Mouse (Mus musculus): ENCODE results near the gene Kcnh4.

Kcnh4 gene

DNA sequence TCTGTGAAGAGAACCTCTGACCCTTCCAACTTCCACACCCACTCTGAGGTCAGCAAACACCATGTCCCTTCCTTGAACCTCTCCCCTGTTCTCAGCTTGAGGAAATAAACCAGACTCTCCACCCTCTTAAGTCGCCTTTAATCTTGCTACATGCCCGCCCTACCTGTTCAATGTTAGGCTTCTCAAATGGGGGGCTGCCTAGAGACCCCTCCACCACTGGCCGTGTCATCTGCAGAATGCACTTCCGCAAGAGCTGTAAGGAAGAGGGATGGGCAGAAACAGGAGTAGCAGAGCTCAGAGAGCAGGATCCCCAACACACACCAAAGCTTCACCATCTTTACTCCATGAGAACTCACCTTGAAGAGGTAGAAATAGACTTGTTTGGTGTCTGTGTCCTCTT lies 48.8 kb downstream of the Kcnh4 start:
- DNase-seq (ENCODE audit: extremely low spot score), result no peak

DNA sequence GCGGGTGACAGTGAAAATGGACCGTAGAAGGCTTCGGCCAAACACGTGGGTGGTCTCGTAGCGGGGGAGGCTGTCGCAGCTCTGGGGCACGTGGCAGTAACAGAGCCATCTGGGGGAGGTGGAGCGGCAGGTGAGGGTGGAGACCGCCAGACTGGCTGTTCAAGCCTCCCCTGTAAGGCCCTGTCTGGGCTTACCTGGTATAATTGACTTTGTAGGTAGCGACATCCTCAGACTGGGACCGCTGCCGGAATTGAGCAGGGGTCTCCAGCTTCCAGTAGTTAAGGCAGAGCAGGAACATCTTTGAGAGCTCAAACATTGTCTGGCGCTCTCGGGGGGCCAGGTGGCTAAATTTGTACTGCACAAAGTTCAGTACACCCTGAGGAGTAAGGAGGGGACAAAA lies 49.2 kb downstream of the Kcnh4 start:
- no peak for DNase-seq (ENCODE audit: extremely low spot score)

DNA sequence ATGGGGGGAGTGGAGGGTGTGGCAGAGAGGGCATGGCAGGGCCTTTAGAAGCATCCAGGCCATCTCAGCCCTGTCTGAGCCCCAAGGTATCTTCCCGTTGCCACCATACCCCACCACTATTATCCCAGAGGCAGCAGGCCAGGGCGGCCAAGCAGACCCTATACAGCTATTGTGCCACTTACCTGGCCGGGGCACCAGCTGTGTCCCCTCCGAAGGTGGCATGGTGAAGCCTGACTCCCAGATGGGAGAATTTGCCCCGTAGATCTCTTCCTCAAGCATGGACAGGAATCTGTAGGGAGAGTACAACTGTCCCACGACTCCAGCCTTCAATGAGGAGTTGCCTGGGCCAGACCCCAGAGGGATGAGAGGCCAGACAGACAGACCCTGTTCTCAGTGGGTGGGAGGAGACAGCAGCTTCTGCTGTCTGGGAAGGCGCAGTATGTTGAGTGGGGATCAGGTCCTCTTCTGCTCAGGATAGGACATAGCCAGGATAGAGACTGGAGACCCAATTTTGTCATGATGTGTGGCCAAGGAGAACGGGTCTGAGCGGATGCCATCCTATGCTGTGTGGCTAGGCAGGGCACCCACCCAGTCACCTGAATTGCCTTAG lies 50.4 kb downstream of the Kcnh4 start:
- DNase-seq (ENCODE audit: extremely low spot score), result no peak

DNA sequence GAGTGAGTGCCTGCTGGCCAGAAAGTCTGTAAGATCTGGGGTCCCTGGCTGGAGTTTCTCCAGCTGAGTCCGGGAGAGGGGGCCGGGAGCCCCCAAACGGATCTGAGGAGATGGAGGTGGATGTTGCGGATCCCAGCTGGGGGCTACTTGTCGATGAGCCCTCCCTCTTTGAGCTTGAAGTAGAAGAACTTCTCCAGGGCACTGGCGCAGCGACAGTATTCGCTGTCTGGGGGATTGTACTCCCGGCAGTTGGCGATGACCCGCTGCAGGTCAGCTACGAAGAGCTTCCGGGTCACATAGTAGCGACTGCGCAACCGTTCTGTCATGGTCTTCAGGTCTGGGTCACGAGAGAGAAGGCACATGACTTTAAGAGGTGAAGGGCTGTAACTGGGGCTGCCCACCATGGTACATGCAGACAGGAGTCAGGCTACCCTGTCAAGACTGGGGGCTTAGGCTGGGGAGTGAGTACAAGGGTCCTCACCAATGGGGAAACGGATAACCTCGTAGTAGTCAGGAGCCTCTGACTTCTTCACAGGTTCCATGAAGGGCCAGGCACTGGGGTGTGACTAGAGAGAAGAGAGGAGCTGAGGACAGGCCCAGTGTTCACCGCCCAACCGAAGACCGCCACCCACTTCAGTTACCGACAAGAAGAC lies 54.5 kb downstream of the Kcnh4 start:
- DNase-seq (ENCODE audit: extremely low spot score), result no peak

DNA sequence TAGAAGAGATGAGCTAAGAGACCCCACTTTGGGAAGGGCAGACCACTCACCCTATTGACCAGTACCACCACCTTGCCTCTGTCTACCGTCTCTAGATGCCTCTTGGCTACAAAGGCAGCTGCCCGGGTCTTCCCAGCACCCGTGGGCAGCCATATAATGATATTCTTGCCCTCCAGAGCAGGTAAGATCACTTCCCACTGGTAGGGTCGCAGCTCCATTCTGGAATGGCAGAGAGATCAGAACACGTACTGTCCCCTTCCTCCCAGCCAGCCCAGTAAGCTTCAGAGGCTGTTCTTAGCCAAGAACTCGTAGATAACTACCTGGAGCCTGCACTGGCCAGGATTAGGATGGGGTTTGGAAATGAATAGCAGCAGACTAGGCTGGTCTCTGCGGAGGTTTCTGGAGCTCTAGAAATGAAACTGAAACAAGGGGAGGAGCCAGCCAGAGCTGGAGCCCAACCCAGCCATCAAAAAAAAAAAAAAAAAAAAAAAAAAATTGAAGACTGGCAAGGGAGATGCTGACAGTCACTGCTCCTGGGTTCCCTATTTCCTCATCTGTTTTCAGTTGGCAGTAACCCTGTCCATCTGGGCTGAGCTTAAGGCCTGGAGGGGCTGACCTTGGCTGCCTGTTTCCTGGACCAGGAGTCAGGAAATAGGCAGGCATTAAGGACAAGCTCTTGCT lies 55.8 kb downstream of the Kcnh4 start, which contains the start of gene Dhx58:
Gene Dhx58 (minus strand): TSS at position 421 of the 681 bp plus-strand sequence.
- DNase-seq (ENCODE audit: extremely low spot score), result no peak

DNA sequence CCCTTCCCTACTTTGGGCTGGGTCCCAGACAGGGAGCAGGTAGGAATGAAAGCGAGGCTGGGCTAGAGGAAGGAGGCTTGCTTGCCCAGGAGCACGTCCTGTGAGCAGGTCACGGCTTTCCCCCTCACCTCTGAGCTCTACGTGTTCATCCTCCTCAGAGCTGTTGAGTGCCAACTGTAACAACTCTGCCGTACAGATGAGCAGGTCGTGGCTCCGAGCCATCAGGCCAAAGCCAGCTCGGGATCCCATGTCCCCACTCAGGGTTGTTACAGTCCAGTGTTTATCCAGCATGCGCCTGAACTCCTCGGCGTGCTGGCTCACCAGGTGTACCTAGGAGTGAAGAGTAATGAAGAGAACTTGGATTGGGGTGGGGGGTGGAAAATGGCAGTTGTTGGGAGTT lies 56.4 kb downstream of the Kcnh4 start:
- DNase-seq (ENCODE audit: extremely low spot score), result no peak

DNA sequence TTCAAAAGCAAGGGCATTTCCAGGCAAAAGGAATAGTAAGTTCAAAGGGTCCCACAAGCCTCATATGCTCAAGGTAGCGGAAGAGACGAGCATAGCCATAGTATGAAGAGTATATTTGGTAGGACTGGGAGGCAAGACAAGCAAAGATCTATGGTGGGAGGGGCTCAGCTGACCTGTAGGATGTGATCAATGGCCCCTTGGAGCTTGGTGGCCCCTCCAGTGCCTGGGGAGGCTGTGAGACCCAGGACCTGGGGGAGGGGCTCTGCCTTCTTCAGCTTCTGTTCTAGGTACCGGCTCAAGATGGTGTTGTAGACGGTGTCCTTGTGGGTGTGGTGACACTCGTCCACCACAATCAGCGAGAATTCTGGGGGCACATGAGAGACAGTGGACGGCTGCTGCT lies 56.8 kb downstream of the Kcnh4 start:
- no peak for DNase-seq (ENCODE audit: extremely low spot score)

DNA sequence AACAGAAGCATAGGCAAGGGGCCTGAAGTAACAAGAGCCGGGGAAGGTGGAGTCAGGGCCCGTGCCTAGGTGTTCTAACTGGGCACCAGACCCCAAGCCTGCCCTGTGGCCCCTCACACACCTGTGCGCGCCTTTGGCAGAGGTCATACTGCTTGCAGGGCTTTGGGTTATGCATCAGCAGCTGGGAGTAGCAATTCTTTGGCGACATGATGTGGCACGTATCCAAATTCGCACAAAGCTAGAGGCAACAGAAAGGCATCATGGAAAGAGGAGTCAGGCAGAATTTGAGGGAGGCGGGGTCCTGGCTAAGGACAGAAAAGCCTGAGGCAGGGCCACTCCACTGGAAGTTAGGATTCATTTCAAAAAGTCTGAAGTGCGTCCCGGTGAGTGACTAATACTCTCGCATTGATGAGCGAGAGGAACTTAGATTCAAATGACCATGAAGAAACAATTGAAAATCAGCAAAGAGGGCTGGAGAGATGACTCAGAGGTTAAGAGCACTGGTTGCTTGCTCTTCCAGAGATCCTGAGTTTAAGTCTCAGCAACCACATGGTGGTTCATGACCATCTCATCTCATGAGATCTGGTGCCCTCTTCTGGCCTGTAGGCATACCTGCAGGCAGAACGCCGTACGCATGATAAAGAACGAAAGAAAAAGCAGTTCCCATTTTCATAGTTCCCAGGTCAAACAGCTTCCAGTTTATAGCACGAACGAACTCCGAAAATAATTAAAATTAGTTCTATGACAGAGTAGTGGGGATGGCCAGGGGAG lies 57.5 kb downstream of the Kcnh4 start:
- peak; percentile 72 for DNase-seq (ENCODE audit: extremely low spot score)

DNA sequence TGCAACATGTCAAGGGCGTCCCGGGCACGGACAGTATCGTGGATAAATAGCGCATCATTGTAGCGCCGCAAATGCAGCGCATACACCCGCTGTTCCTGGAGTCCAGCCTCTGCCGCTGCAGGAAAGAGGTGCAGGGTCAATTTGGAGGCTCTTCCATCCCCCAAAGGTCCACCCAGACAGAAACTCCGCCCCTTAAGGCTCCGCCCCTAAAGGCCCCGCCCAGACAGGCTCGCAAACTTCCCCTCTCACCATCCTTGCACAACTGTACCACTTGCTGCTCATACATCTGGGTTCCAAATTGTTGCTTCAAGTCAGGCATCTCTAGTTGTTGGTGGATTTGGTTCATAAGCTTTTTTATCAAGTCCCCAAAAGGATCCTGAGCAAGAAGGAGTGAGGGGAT lies 58.4 kb downstream of the Kcnh4 start:
- DNase-seq (ENCODE audit: extremely low spot score), result peak; percentile 67

DNA sequence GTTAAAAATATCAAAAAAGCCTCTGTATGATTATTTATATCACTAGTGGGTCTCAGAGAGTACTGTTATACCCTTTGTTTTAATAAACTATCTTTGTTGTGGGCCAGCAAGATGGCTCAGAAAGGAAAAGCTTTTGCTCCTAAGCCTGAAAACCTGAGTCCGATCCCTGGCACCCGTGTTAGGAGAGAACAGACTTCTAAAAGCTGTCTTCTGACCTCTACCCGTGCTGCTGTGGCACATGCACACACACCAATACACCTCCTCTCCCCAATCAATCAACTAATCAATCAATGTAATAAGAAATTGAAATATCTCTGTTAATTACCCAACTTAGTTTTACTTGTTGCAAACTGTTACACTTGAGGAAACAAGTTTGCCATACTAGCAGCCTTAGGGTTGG lies 59.0 kb downstream of the Kcnh4 start:
- no peak for DNase-seq (ENCODE audit: extremely low spot score)

DNA sequence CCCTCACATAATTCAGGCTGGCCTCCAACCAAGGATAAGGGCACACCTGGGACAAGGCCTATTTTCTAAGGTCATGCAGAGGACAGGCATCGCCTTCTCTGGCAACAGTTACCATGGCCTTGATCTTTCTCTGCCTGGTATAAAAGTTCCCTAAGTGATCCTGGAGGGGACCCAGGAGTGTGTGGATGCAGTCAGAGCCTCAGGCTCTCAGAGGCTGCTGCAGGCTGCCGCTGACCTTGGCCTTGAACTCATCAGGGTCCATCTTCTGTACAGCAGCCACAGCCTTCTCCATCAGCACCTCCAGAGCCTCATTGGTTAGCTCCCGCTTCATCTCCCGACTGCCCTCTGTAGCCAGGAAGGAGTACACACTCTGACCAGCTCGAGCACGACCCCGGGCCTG lies 61.8 kb downstream of the Kcnh4 start:
- DNase-seq (ENCODE audit: extremely low spot score), result no peak

DNA sequence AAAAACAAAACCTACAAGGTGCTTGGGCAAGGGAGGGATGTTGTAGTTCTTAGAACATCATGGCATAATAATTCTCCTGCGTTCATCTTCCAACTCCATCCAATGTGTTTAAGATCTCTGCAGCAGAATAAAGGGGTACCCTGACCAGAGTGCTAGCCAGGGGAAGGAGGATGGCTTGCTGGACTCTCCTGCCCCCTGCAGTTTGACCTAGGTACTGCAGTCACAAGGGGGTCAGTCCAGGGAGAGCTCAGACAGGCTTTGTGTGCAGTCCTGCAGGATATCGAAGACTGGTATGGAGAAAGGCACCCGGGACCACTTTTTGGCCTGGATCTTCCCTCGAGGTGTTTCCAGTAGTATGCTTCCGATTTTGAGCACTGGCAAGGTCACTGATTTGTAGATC lies 64.8 kb downstream of the Kcnh4 start:
- DNase-seq (ENCODE audit: extremely low spot score), result peak; percentile 84

DNA sequence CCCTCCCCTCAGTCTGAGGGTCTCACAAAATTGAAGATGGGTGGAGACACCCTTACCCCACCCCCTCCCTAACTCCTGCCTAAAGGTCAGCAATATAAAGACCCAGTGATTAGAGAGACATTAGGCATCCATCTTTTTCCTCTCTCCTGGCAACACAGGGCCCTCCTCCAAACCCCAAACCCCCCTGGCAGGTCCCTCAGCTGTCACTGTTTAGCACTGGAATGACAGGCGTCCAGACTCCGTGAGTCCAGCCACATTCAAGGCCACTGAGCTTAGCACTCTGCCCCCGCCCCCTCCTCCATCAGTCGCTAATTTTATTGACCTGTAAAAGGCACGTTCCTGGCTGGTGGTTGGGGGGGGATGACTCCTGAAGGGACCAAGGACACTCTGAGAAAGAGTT lies 66.6 kb downstream of the Kcnh4 start:
- DNase-seq (ENCODE audit: extremely low spot score), result no peak

DNA sequence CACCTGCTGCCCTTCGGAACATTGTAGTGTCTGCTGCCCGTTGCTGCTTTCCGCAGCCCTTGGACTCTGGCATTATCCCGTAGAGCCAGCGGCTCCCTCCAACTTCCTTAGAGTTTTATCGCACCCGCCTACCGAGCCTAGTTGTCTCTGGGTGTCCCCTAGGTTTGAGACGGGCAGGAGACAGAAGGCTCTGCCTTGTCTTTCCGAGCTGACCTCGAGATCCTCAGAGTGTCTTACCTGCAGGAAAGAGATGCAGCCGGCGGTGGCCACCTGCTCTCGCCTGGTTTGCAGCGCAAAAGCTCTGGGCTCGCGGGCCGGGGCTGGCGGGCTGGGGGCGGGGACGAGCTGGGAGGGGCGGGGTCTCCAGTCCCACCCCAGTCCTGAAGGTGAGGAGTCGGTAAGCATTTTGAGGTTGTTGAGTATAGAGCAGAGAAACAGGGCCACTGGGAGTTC lies 67.6 kb downstream of the Kcnh4 start, which contains the start of gene Zfp385c:
Gene Zfp385c (minus strand): TSS at position 292 of the 453 bp plus-strand sequence.
- peak; percentile 27 for DNase-seq (ENCODE audit: extremely low spot score)

DNA sequence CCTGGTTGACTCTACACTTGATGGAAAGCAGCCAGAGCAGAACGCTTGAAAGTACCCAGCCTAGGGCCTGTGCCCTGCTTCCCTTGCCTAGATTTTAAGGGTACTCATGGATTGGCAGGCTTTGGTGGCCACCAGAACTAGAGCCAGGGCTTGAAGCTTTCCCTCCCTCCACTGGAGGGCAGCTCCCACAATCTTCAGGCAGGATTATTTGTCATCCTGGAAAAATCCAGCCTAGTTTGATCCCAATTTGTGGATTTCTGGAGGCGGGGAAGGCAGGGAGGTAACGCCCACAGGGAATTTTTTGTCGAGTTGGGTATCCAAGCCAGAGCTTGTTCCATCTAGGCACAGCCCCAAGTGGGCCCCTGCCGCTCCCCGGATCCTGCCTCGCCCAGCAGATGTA lies 69.4 kb downstream of the Kcnh4 start:
- DNase-seq (ENCODE audit: extremely low spot score), result no peak
